Mouse (Mus musculus) liver, embryonic 14.5 days (tissue): ENCODE measurements at regions not wholly inside any gene's neighbourhood (a gene's known extent, or its start where the extent isn't known, plus 50 kb on each side); places are given as distances from the start of the nearest gene placed in this dataset.

Experiments
- CTCF ChIP-seq: IDR thresholded peaks from 2 replicates; pipeline ENCODE4 v1.5.1; 2016; ENCODE audit warnings: antibody characterized with exemption, low read depth, control low read depth
- EP300 ChIP-seq: IDR thresholded peaks from 2 replicates; pipeline ENCODE4 v1.6.1; 2016; ENCODE audit warnings: antibody characterized with exemption, low read depth

- TF ChIP-seq CTCF (no peak), EP300 (no peak)
Observed at GRCm38 (mm10) chr8:126805365-126806180, 140.1 kb downstream of the Tomm20 start.
